Mouse (Mus musculus) bone marrow macrophage, adult 2 months (primary cell): Measurements from ENCODE around the gene Pde4c.

Experiments used
- CTCF ChIP-seq: IDR thresholded peaks from 2 replicates; pipeline ENCODE4 v1.5.1; 2012; ENCODE audit warnings: low read depth, mild to moderate bottlenecking, low read length, moderate library complexity
- POLR2A ChIP-seq: IDR thresholded peaks from 2 replicates; pipeline ENCODE4 v1.6.1; 2012; ENCODE audit warnings: mild to moderate bottlenecking, low read depth, low read length, borderline replicate concordance

DNA sequence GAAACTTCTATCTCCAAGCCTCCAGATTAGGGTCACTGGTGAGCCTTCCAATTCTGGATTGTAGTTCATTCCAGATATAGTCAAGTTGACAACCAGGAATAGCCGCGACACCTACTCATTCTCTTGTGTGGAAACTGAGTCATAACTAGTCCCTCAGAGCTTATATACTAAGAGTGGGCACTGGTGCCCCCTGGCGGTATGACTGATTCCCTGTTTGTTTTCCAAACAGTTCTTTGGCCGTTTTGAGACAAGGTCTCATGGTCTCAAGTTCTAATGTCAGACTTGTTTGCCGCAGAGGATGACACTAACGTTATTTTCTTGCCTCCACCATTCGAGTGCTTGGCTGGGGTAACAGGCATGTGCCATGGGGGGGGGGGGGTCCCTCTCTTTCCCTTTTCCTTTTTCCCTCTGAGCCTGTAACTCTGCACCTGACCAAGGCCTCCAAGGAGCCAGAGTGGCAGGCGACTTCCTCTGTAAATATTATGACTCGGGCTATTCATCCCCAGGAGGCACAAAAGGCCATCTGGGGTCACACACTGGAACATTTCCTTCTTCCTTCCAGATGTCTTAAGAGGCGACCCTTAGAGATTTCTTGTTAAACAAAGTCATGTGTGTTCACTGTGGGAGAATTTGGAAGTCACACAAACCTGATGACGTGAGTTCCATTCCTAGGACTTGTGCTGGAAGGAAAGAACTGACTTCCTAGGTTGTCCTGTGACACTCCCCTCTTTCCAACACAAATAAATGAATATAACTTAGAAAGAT, 28.7 kb downstream of the Pde4c start:
- TF ChIP-seq POLR2A (no peak), CTCF (0 out of 2 replicates have a peak, but pooled peaks have one; percentile 21)
